Mouse (Mus musculus): ENCODE results near the gene Rwdd1. TPM values are rescaled to one million over a fixed set of nuclear protein-coding genes. Genes with fewer than 3 reads are reported as not detected.
"Not testable (repeated sequence)": the region's sequence is repeated elsewhere in the genome, so short reads cannot be mapped to it uniquely, and the experiment has no call there.

The Rwdd1 gene
- total and polyA plus RNA-seq, 3 experiments, result 186 to 293 (median 235) TPM

DNA sequence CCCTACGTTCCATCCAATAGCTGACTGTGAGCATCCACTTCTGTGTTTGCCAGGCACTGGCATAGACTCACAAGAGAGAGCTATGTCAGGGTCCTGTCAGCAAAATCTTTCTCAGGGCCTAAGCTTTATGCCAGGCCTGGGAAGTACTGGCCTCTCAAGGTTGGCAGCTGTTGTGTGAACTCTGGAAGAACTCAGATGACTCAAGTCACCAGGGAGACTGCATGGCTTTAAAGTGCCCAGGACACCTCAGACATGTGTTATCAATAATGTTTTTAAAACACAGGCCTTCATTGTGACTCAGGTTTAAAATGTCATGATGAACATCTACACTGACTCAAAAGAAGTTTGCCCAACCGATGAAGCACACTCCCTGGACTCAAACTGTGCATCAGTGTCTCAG is 6.2 kb downstream of the Rwdd1 start:
- Histone ChIP-seq H3K9me3 (replicated peaks; ENCODE audit: low read length) (no peaks in the 10 kb centered on the region), H3K9ac (ENCODE audit: insufficient read depth, low read depth) (no peak overlapping the region), H3K27me3 (replicated peaks) (no peaks in the 10 kb centered on the region), H3K27ac (ENCODE audit: insufficient read depth, low read depth) (no peak overlapping the region), H3K4me2 (ENCODE audit: insufficient read depth, low read depth, poor library complexity, severe bottlenecking) (no peak overlapping the region), H3K4me1 (ENCODE audit: control insufficient read depth in 1 of 2, insufficient read depth in 2 of 2) (peaks cover 7 to 39% of the 10 kb centered on the region in 2 experiments), H3K79me2 (replicated peaks; ENCODE audit: control insufficient read depth, extremely low read depth, insufficient read depth, poor library complexity, severe bottlenecking) (peaks cover 40% of the 10 kb centered on the region), H3K36me3 (replicated peaks in 1 of 2; ENCODE audit: control insufficient read depth in 1 of 2, insufficient read depth in 1 of 2, low read length in 1 of 2) (peaks cover 10 to 49% of the 10 kb centered on the region in 2 experiments), H3K4me3 (replicated peaks in 1 of 3; ENCODE audit: low read depth in 2 of 3, low read length in 2 of 3, poor library complexity in 1 of 3) (no peak overlapping the region)
- TF ChIP-seq ZC3H11A (IDR thresholded peaks at IDR 0.05; ENCODE audit: low read depth, low read length), result no peak
- in situ Hi-C loops (cut with MboI; ENCODE audit: low pct_ligation_motif_present, low pct_unique_long_range_greater_than_20kb, low sequenced_read_pairs) (no loop called here), dilution Hi-C loops (cut with MboI; ENCODE audit: extremely low pct_ligation_motif_present, extremely low pct_unique_long_range_greater_than_20kb, low sequenced_read_pairs) (no loop called here)
- DNase-seq (ENCODE audit: extremely low read depth), result no peak

- Histone ChIP-seq H3K27me3 (replicated peaks) (no peaks in the 10 kb centered on the region), H3K36me3 (replicated peaks in 1 of 2; ENCODE audit: control insufficient read depth in 1 of 2, insufficient read depth in 1 of 2, low read length in 1 of 2) (peaks cover 15 to 51% of the 10 kb centered on the region in 2 experiments), H3K79me2 (replicated peaks; ENCODE audit: control insufficient read depth, extremely low read depth, insufficient read depth, poor library complexity, severe bottlenecking) (peaks cover 34% of the 10 kb centered on the region), H3K4me1 (ENCODE audit: control insufficient read depth in 1 of 2, insufficient read depth in 2 of 2) (peaks cover 2 to 33% of the 10 kb centered on the region in 2 experiments; a peak in 3 of 4 replicates), H3K9ac (ENCODE audit: insufficient read depth, low read depth) (no peak overlapping the region), H3K4me3 (replicated peaks in 1 of 3; ENCODE audit: low read depth in 2 of 3, low read length in 2 of 3, poor library complexity in 1 of 3) (no peak overlapping the region), H3K9me3 (replicated peaks; ENCODE audit: low read length) (no peaks in the 10 kb centered on the region), H3K27ac (ENCODE audit: insufficient read depth, low read depth) (no peak overlapping the region), H3K4me2 (ENCODE audit: insufficient read depth, low read depth, poor library complexity, severe bottlenecking) (no peak overlapping the region)
- dilution Hi-C loops (cut with MboI; ENCODE audit: extremely low pct_ligation_motif_present, extremely low pct_unique_long_range_greater_than_20kb, low sequenced_read_pairs), result no loop called here
- no peak for DNase-seq (ENCODE audit: extremely low read depth)
- TF ChIP-seq MAFK (IDR thresholded peaks at IDR 0.05; ENCODE audit: insufficient replicate concordance, low read length), result peak; percentile 72; the same call in 1 of the 2 replicates
- TF ChIP-seq BHLHE40 (IDR thresholded peaks at IDR 0.05; ENCODE audit: low read depth, low read length), result no peak
- no peak for TF ChIP-seq POLR2AphosphoS2 (IDR thresholded peaks at IDR 0.05; ENCODE audit: low read depth, low read length)
- no peak for TF ChIP-seq CHD1 (IDR thresholded peaks at IDR 0.05; ENCODE audit: low read depth, low read length)
- TF ChIP-seq MYC (IDR thresholded peaks at IDR 0.05; ENCODE audit: low read depth, low read length), result no peak
- in situ Hi-C loops (cut with MboI; ENCODE audit: low pct_ligation_motif_present, low pct_unique_long_range_greater_than_20kb, low sequenced_read_pairs), result no loop called here
These were observed 6.8 kb downstream of the Rwdd1 start for GRCm38 (mm10) chr10:34012581-34012980.

GRCm38 (mm10) chr10:33998397-33998796 is 21.0 kb downstream of the Rwdd1 start:
- no peak for DNase-seq (ENCODE audit: extremely low read depth)
- Histone ChIP-seq H3K79me2 (replicated peaks; ENCODE audit: control insufficient read depth, extremely low read depth, insufficient read depth, poor library complexity, severe bottlenecking) (no peaks in the 10 kb centered on the region), H3K4me1 (ENCODE audit: control insufficient read depth in 1 of 2, insufficient read depth in 2 of 2) (no peaks in the 10 kb centered on the region), H3K4me3 (replicated peaks in 1 of 3; ENCODE audit: low read depth in 2 of 3, low read length in 2 of 3, poor library complexity in 1 of 3) (no peak overlapping the region), H3K27me3 (replicated peaks) (no peaks in the 10 kb centered on the region), H3K27ac (ENCODE audit: insufficient read depth, low read depth) (no peak overlapping the region), H3K4me2 (ENCODE audit: insufficient read depth, low read depth, poor library complexity, severe bottlenecking) (no peak overlapping the region), H3K9me3 (replicated peaks; ENCODE audit: low read length) (no peaks in the 10 kb centered on the region), H3K9ac (ENCODE audit: insufficient read depth, low read depth) (no peak overlapping the region), H3K36me3 (replicated peaks in 1 of 2; ENCODE audit: control insufficient read depth in 1 of 2, insufficient read depth in 1 of 2, low read length in 1 of 2) (peaks cover 48 to 85% of the 10 kb centered on the region in 2 experiments)
- dilution Hi-C loops (cut with MboI; ENCODE audit: extremely low pct_ligation_motif_present, extremely low pct_unique_long_range_greater_than_20kb, low sequenced_read_pairs) (no loop called here), in situ Hi-C loops (cut with MboI; ENCODE audit: low pct_ligation_motif_present, low pct_unique_long_range_greater_than_20kb, low sequenced_read_pairs) (no loop called here)
- TF ChIP-seq POLR2AphosphoS2 (IDR thresholded peaks at IDR 0.05; ENCODE audit: low read depth, low read length), result no peak
- TF ChIP-seq IRF4 (IDR thresholded peaks at IDR 0.05; ENCODE audit: low read depth, low read length), result no peak
- no peak for TF ChIP-seq USF2 (conservative IDR thresholded peaks at IDR 0.05; ENCODE audit: low read depth, low read length)
- no peak for TF ChIP-seq NRF1 (IDR thresholded peaks at IDR 0.05; ENCODE audit: low read depth, low read length)
- no peak for TF ChIP-seq ETS1 (conservative IDR thresholded peaks at IDR 0.05; ENCODE audit: low read depth, low read length)
- no peak for TF ChIP-seq RCOR1 (conservative IDR thresholded peaks at IDR 0.05; ENCODE audit: low read depth, low read length)
- TF ChIP-seq MEF2A (IDR thresholded peaks at IDR 0.05; ENCODE audit: borderline replicate concordance, low read depth, low read length), result no peak
- TF ChIP-seq MAFK (IDR thresholded peaks at IDR 0.05; ENCODE audit: insufficient replicate concordance, low read length), result no peak
- TF ChIP-seq MAZ (IDR thresholded peaks at IDR 0.05; ENCODE audit: low read depth, low read length), result no peak

DNA sequence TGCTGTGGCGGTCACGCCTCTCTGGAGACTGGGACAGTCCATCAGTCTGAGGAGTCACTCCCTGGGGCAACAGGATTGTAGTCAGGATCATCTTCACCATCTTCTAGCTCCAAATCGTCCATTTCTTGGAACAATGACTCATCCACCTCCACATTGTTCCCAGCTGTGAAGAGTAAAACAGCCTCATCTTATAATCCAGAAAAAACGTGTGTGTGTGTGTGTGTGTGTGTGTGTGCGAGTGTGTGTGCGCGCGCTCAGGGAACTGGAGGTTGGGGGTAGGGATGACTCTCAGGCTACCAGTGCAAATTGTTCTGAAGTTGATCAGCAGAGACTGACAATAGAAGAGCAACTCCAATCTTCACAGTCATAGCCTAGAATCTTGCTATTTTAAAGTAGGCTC is 22.7 kb downstream of the Rwdd1 start:
- H3K4me3 ChIP-seq (replicated peaks in 1 of 3; ENCODE audit: low read depth in 2 of 3, low read length in 2 of 3, poor library complexity in 1 of 3); H3K27me3 ChIP-seq (replicated peaks); H3K9ac ChIP-seq (ENCODE audit: insufficient read depth, low read depth); H3K79me2 ChIP-seq (replicated peaks; ENCODE audit: control insufficient read depth, extremely low read depth, insufficient read depth, poor library complexity, severe bottlenecking); dilution Hi-C loops (cut with MboI; ENCODE audit: extremely low pct_ligation_motif_present, extremely low pct_unique_long_range_greater_than_20kb, low sequenced_read_pairs); H3K4me1 ChIP-seq (ENCODE audit: control insufficient read depth in 1 of 2, insufficient read depth in 2 of 2); DNase-seq (ENCODE audit: extremely low read depth); H3K4me2 ChIP-seq (ENCODE audit: insufficient read depth, low read depth, poor library complexity, severe bottlenecking); H3K27ac ChIP-seq (ENCODE audit: insufficient read depth, low read depth); in situ Hi-C loops (cut with MboI; ENCODE audit: low pct_ligation_motif_present, low pct_unique_long_range_greater_than_20kb, low sequenced_read_pairs); H3K9me3 ChIP-seq (replicated peaks; ENCODE audit: low read length): not testable (repeated sequence)
- H3K36me3 ChIP-seq (replicated peaks in 1 of 2; ENCODE audit: control insufficient read depth in 1 of 2, insufficient read depth in 1 of 2, low read length in 1 of 2), result peaks cover 38 to 85% of the 10 kb centered on the region in 2 experiments
